7 mouse cellular contexts compared by ENCODE assay signal in genomic region chr14:122953331-122953730, GRCm38 (mm10). TPM values are rescaled to one million over a fixed set of nuclear protein-coding genes. Genes with fewer than 3 reads are reported as not detected.
DNase-seq lines count a peak whose midpoint lies in the region; ATAC-seq and TF ChIP-seq lines count a peak whose summit lies in the region.

No protein-coding gene starts in this region.

- H3K4me3 ChIP-seq in G1E (ENCODE audit: low read depth, low read length), result no peak overlapping the region
- no peak overlapping the region for H3K4me3 ChIP-seq in hindbrain, embryonic 15.5 days

- no peak for DNase-seq in G1E (ENCODE audit: low spot score)
- DNase-seq in adrenal gland, postnatal 36 days, result peak; percentile 46 to 65
- peak; percentile 44 for DNase-seq in fibroblast of lung, adult 2 months (ENCODE audit: low read depth)
- DNase-seq in layer of hippocampus, postnatal 36 days, result peak; percentile 47 to 56
- DNase-seq in right cerebral cortex, postnatal 25 days, result peak; percentile 56

- ATAC-seq in G1E (ENCODE audit: extremely low read depth, insufficient number of reproducible peaks, low FRiP score, poor library complexity, severe bottlenecking), result peak; percentile 74
- ATAC-seq in hindbrain, embryonic 15.5 days (ENCODE audit: low FRiP score, low read depth), result peak; percentile 57; the same call in 1 of the 2 replicates
- ATAC-seq in megakaryocyte, adult 5-6 weeks (ENCODE audit: poor library complexity, severe bottlenecking), result peak; percentile 44; the same call in 1 of the 2 replicates

- no peaks in the 10 kb centered on the region for H3K9me3 ChIP-seq in G1E (replicated peaks)
- no peaks in the 10 kb centered on the region for H3K9me3 ChIP-seq in hindbrain, embryonic 15.5 days

- peak; percentile 38; the same call in 1 of the 2 replicates for TF ChIP-seq CTCF in G1E (IDR thresholded peaks at IDR 0.05; ENCODE audit: low read depth, low read length)

- H3K27ac ChIP-seq in hindbrain, embryonic 15.5 days (replicated peaks), result no peak overlapping the region

- H3K36me3 ChIP-seq in G1E (replicated peaks), result peaks cover 27% of the 10 kb centered on the region
- peaks cover 10% of the 10 kb centered on the region; the same call in 1 of the 2 replicates for H3K36me3 ChIP-seq in hindbrain, embryonic 15.5 days

- H3K27me3 ChIP-seq in G1E (ENCODE audit: insufficient read depth, low read length), result no peaks in the 10 kb centered on the region
- H3K27me3 ChIP-seq in hindbrain, embryonic 15.5 days, result no peaks in the 10 kb centered on the region

- no peak overlapping the region for H3K4me2 ChIP-seq in hindbrain, embryonic 15.5 days

- 30% methylated on average over 1 of the region's 1 CpGs for WGBS in hindbrain, embryonic 15.5 days

- H3K4me1 ChIP-seq in G1E (ENCODE audit: insufficient read depth, low read depth, low read length), result no peaks in the 10 kb centered on the region
- H3K4me1 ChIP-seq in hindbrain, embryonic 15.5 days (replicated peaks), result peaks cover 3% of the 10 kb centered on the region; the same call in 1 of the 2 replicates

- H3K9ac ChIP-seq in hindbrain, embryonic 15.5 days, result no peak overlapping the region

RNA-seq across cellular contexts. Expression of gene Tmtc4, which starts 30.5 kb away (rescaled TPM):
- total RNA-seq in G1E (2014; fragmentation: Nextera tagmentation) (9.6 and 13.0 TPM in 2 replicates), G1E (2017) (12.6 TPM in 2 replicates)
- polyA plus RNA-seq in G1E (2012), result 0.91 and 0.96 TPM in 2 replicates
- 10 to 100 TPM in 1 of 2 experiments, 1 to 10 TPM in 1; 9.1 to 21.6 TPM for total RNA-seq in adrenal gland, postnatal 36 days (2021)
- 47.5 and 50.6 TPM in 2 replicates for polyA plus RNA-seq in hindbrain, embryonic 15.5 days (2015; fragmentation: Nextera tagmentation; extraction: Ambion mirVana)
- 10 to 100 TPM; 21.5 to 23.5 TPM for total RNA-seq in layer of hippocampus, postnatal 36 days (2021)
- total RNA-seq in megakaryocyte, adult 5-6 weeks (2015), result 2.2 and 4.2 TPM in 2 replicates
- 3.9 and 15.0 TPM in 2 replicates for total RNA-seq in megakaryocyte, adult 5-6 weeks (2017)

RNA-seq across cellular contexts. Expression of gene Ggact, which starts 39.8 kb away (rescaled TPM):
- total RNA-seq in G1E (2014; fragmentation: Nextera tagmentation), result 73.2 and 74.6 TPM in 2 replicates
- 70.2 and 80.0 TPM in 2 replicates for total RNA-seq in G1E (2017)
- 20.2 and 26.5 TPM in 2 replicates for polyA plus RNA-seq in G1E (2012)
- 10 to 100 TPM; 37.0 to 55.3 TPM for total RNA-seq in adrenal gland, postnatal 36 days (2021)
- polyA plus RNA-seq in hindbrain, embryonic 15.5 days (2015; fragmentation: Nextera tagmentation; extraction: Ambion mirVana), result 10.8 and 13.7 TPM in 2 replicates
- 10 to 100 TPM; 27.4 to 36.3 TPM for total RNA-seq in layer of hippocampus, postnatal 36 days (2021)
- total RNA-seq in megakaryocyte, adult 5-6 weeks (2015), result 0.65 and 1.2 TPM in 2 replicates
- total RNA-seq in megakaryocyte, adult 5-6 weeks (2017), result 0.20 and 0.51 TPM in 2 replicates

Comparison
In these comparisons a context has a peak if more than half of its experiments do, and no peak if none do; other contexts are left out.
1. RNA of gene Ggact, which starts 39.8 kb away (total RNA-seq): 70.2 to 80.0 TPM in G1E, 37.0 to 55.3 TPM in adrenal gland, postnatal 36 days and 27.4 to 36.3 TPM in layer of hippocampus, postnatal 36 days; 0.20 to 1.2 TPM in megakaryocyte, adult 5-6 weeks; every median in the first group is over 10 times any median in the second.
2. Peak in every context shown above with its lines, with median percentiles within 50 percentile points of each other: ATAC-seq.